Mouse (Mus musculus) G1E (cell line): ENCODE data around the gene Glrp1. TPM values are rescaled to one million over a fixed set of nuclear protein-coding genes. Genes with fewer than 3 reads are reported as not detected.

ENCODE experiments used
- ATAC-seq: 2 replicates; pipeline ENCODE4 v1.8.0; 2016; ENCODE audit warnings: mild to moderate bottlenecking; ENCODE audit not compliant: insufficient number of reproducible peaks, poor library complexity, low FRiP score, severe bottlenecking; ENCODE audit errors: extremely low read depth
- DNase-seq: peaks from one replicate; pipeline ENCODE4 v3.0.0; 2012; ENCODE audit warnings: low spot score
- H3K27me3 ChIP-seq: 2 replicates; pipeline ENCODE4 v1.6.1; 2012; ENCODE audit warnings: mild to moderate bottlenecking, low read length, inconsistent platforms; ENCODE audit not compliant: insufficient read depth
- H3K36me3 ChIP-seq: replicated peaks from 2 replicates; pipeline ENCODE3; 2012; ENCODE audit warnings: mild to moderate bottlenecking, inconsistent platforms
- H3K4me1 ChIP-seq: 2 replicates; pipeline ENCODE4 v1.6.1; 2012; ENCODE audit warnings: low read depth, low read length, inconsistent platforms, mixed read lengths; ENCODE audit not compliant: insufficient read depth
- H3K4me3 ChIP-seq: 2 replicates; pipeline ENCODE4 v1.5.1; 2012; ENCODE audit warnings: low read depth, mild to moderate bottlenecking, inconsistent platforms, low read length, moderate library complexity, mixed read lengths
- H3K9me3 ChIP-seq: replicated peaks from 2 replicates; pipeline ENCODE4 v1.6.1; 2012; ENCODE audit warnings: inconsistent platforms
- CTCF ChIP-seq: IDR thresholded peaks from 2 replicates; pipeline ENCODE4 v1.5.1; 2012; ENCODE audit warnings: low read depth, low read length, inconsistent platforms, mixed read lengths
- GATA1 ChIP-seq: IDR thresholded peaks from 2 replicates; pipeline ENCODE4 v1.6.1; 2012; ENCODE audit warnings: borderline replicate concordance, low read length, inconsistent platforms, mixed read lengths
- GATA2 ChIP-seq: IDR thresholded peaks from 2 replicates; pipeline ENCODE4 v1.6.1; 2012; ENCODE audit warnings: low read depth, low read length, inconsistent platforms, borderline replicate concordance
- POLR2AphosphoS5 ChIP-seq: IDR thresholded peaks from 2 replicates; pipeline ENCODE4 v1.6.1; 2012; ENCODE audit warnings: low read depth, low read length, inconsistent platforms; ENCODE audit not compliant: insufficient replicate concordance
- TAL1 ChIP-seq: conservative IDR thresholded peaks from 2 replicates; pipeline ENCODE4 v1.6.1; 2012; ENCODE audit warnings: low read depth, low read length, inconsistent platforms, mixed read lengths
- polyA plus RNA-seq: library from polyadenylated mRNA; stranded (reverse); fragments of >175 nt; gene quantifications from 2 replicates; pipeline ENCODE4 v1.2.3, GENCODE M21; 2012
- total RNA-seq, 2 experiments: library from RNA; stranded (forward) in 1 of 2; stranded (reverse) in 1 of 2; fragments of 200-1000 nt in 1 of 2; fragments of >200 nt in 1 of 2; fragmentation: Nextera tagmentation in 1 of 2; gene quantifications; 2 replicates each; pipeline ENCODE4 v1.2.3; 2014 to 2017

The Glrp1 gene
- total and polyA plus RNA-seq, 3 experiments = 0.16 TPM; not detected in 2

DNA sequence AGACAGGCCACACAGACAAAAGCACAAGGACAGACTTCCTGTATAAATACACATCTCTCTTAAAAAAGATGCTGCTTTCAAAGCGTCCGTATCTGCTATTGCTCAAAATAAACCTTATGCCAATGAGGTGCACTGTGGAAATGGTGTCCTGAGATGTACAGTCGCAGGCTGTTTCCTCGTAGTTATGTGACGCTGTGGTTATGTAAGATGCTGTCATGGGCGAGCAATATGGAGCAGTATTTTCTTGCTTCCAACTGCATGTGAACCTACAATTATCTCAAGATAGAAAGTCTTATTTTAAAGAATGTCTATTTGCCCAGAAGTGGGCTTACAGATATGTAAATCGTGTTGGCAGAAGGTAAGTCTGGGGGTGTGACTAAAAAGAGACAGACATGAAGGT, 37.3 kb upstream of the Glrp1 start:
- TF ChIP-seq GATA2 = no peak
- peaks cover 7% of the 10 kb centered on the region for H3K27me3 ChIP-seq
- no peak for ATAC-seq

DNA sequence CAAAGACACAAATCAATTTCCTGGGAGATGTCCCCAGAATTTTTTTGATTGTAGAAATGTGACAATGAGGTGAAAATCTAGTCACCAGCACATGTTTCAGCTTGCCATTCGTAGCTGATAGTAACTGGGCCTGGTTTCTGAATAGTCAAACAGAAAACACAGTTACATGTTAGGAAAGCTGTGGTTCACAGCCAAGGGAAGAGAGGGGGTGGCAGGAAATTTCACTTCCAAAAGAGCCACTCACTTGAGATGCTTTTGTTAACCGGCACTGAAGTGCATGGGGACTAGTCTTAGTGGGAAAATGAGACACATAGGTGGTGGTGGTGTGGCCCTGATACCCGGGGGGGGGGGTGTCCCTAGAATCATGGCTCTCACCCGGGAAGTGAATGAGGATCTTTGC, 33.7 kb upstream of the Glrp1 start:
- peaks cover 2% of the 10 kb centered on the region; the same call in 1 of the 2 replicates for H3K4me1 ChIP-seq
- ATAC-seq (no peak), DNase-seq (no peak)

More for the DNA sequence above, 37.3 kb upstream of the Glrp1 start:
- Histone ChIP-seq H3K4me3 (no peak overlapping the region), H3K4me1 (0 out of 2 replicates have a peak, but pooled peaks cover 2% of the 10 kb centered on the region), H3K9me3 (0 out of 2 replicates have a peak, but pooled peaks cover 2% of the 10 kb centered on the region), H3K36me3 (no peaks in the 10 kb centered on the region)
- DNase-seq = no peak

DNA sequence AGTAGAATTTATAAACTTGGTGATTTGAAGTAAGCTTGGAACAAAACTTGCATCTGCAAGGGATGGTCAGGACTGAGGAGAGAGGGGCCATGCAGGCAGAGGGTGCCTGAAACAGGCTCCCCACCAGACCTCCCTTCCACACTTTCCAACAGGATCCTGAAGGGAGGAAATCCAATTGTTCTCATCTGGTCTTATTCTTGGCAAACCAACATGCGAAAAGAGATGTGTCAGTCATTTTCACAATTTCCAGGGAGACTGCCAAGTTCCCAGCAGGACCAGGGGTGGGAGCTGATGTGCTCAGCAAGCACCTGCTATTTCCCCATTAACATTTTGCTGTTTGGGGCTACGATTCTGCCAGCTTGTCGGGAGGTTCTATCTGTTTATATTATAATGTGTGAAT, 30.0 kb upstream of the Glrp1 start:
- H3K9me3 ChIP-seq = no peaks in the 10 kb centered on the region
- TF ChIP-seq GATA1 = no peak
- TF ChIP-seq TAL1 = no peak
- TF ChIP-seq POLR2AphosphoS5 = no peak
- TF ChIP-seq CTCF = no peak
- TF ChIP-seq GATA2 = no peak
- no peaks in the 10 kb centered on the region for H3K36me3 ChIP-seq
- DNase-seq = no peak
- peaks cover 2% of the 10 kb centered on the region; the same call in 1 of the 2 replicates for H3K27me3 ChIP-seq
- H3K4me3 ChIP-seq = no peak overlapping the region
- peaks cover 2% of the 10 kb centered on the region; the same call in 1 of the 2 replicates for H3K4me1 ChIP-seq
- ATAC-seq = no peak

More for the DNA sequence above, 33.7 kb upstream of the Glrp1 start:
- H3K4me3 ChIP-seq = no peak overlapping the region
- no peaks in the 10 kb centered on the region; the same call in none of the 2 replicates for H3K27me3 ChIP-seq
- no peak for TF ChIP-seq GATA1
- no peak for TF ChIP-seq TAL1
- TF ChIP-seq POLR2AphosphoS5 = no peak
- no peak for TF ChIP-seq CTCF
- no peak for TF ChIP-seq GATA2
- H3K36me3 ChIP-seq = no peaks in the 10 kb centered on the region
- H3K9me3 ChIP-seq = 0 out of 2 replicates have a peak, but pooled peaks cover 2% of the 10 kb centered on the region

DNA sequence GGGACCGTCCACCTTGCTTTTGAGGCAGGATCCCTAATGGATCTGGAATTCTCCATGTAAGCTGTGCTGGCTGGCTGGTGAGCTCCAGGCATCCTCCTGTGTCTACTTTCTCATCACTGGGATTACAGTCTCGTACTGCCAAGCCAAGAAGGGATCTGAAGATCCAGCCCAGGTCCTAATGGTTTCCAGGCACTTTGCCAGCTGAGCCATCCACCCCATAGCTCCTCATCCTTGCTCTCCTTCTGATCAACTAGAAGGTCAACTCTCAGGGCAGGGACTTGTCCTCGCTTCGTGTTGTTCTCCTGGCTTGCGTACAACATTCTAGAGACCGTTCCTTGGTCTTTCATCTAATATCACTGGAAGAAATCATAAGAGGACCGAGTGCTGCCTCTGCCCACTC, 29.4 kb upstream of the Glrp1 start:
- ATAC-seq = no peak

DNA sequence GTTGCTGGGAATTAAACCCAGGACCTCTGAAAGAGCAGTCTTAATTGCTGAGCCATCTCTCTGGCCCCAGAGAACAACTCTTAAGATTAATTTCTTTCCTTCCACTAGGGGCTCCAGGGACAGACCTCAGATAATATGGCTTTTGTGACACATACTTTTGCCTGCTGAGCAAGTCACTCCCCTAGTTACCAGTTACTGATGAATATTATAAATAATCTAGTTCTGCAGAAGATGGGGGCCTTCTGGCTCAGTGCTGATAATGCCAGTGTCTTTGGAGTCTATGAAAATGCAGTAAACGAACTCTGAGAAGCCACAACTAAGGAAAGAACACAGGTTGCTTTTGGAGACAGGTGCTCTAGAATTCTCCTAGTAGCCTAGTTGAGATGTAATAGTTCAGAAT, 26.4 kb upstream of the Glrp1 start:
- Histone ChIP-seq H3K4me1 (peaks cover 2% of the 10 kb centered on the region; the same call in 1 of the 2 replicates), H3K9me3 (no peaks in the 10 kb centered on the region), H3K27me3 (peaks cover 12% of the 10 kb centered on the region), H3K36me3 (no peaks in the 10 kb centered on the region), H3K4me3 (no peak overlapping the region)
- no peak for TF ChIP-seq TAL1
- TF ChIP-seq GATA1 = no peak
- no peak for TF ChIP-seq POLR2AphosphoS5
- TF ChIP-seq CTCF = no peak
- TF ChIP-seq GATA2 = no peak
- DNase-seq (no peak), ATAC-seq (no peak)

More for the DNA sequence above, 29.4 kb upstream of the Glrp1 start:
- H3K9me3 ChIP-seq = no peaks in the 10 kb centered on the region
- peaks cover 2% of the 10 kb centered on the region; the same call in 1 of the 2 replicates for H3K27me3 ChIP-seq
- no peak for TF ChIP-seq POLR2AphosphoS5
- TF ChIP-seq GATA2 = no peak
- TF ChIP-seq GATA1 = no peak
- TF ChIP-seq CTCF = no peak
- no peak for TF ChIP-seq TAL1
- no peak for DNase-seq
- H3K36me3 ChIP-seq = no peaks in the 10 kb centered on the region
- H3K4me1 ChIP-seq = peaks cover 2% of the 10 kb centered on the region; the same call in 1 of the 2 replicates
- no peak overlapping the region for H3K4me3 ChIP-seq

DNA sequence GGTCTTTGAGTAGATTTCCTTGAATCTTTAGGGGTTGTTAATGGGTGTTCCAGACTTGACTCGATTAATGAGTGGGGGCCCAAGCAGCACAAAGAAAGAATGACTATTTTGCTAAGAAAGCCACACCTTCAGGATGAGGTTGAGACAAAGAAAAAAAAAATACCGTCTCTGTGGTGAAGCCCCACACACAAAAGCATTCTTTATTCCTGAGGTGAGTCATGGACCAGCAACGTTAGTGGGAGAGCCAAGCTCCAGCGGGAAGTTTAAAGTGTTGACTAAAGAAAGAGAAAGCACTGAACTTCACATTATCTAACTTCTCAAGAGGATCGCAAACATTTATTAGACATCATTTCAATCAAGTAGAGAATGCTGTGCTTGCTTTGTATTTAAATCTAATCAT, 24.2 kb upstream of the Glrp1 start:
- Histone ChIP-seq H3K4me3 (no peak overlapping the region), H3K36me3 (no peaks in the 10 kb centered on the region), H3K9me3 (no peaks in the 10 kb centered on the region), H3K4me1 (peaks cover 2% of the 10 kb centered on the region; the same call in 1 of the 2 replicates), H3K27me3 (peaks cover 16% of the 10 kb centered on the region)
- ATAC-seq (no peak), DNase-seq (no peak)
- TF ChIP-seq TAL1 (no peak), GATA2 (no peak), CTCF (no peak), GATA1 (no peak), POLR2AphosphoS5 (no peak)
